Mouse (Mus musculus) lung, embryonic 16.5 days (tissue): ENCODE measurements around the gene Srxn1. TPM values are rescaled to one million over a fixed set of nuclear protein-coding genes. Genes with fewer than 3 reads are reported as not detected.
A peak's percentile ranks its signal among the peaks of the same experiment; 100 is the strongest.

Experiments used
- ATAC-seq: fragments of 200-750 bp; cut with Nextera tagmentation; 2 replicates; pipeline ENCODE4 v1.8.0; 2017; ENCODE audit warnings: low read depth, mild to moderate bottlenecking, moderate library complexity
- H3K27ac ChIP-seq: fragments of 300-500 bp; sonication (generic); 2 replicates; pipeline ENCODE4 v1.5.1; 2014; ENCODE audit warnings: mild to moderate bottlenecking, control low read depth, low read length
- H3K27me3 ChIP-seq: fragments of 300-500 bp; sonication (generic); 2 replicates; pipeline ENCODE4 v1.6.1; 2014; ENCODE audit warnings: low read depth, low read length, mixed read lengths; ENCODE audit not compliant: control insufficient read depth, insufficient read depth
- H3K36me3 ChIP-seq: fragments of 300-500 bp; sonication (generic); 2 replicates; pipeline ENCODE4 v1.6.1; 2014; ENCODE audit warnings: low read length; ENCODE audit not compliant: control insufficient read depth, insufficient read depth
- H3K4me1 ChIP-seq: fragments of 300-500 bp; sonication (generic); replicated peaks from 2 replicates; pipeline ENCODE4 v1.6.1; 2014; ENCODE audit warnings: low read length, mixed read lengths; ENCODE audit not compliant: control insufficient read depth, insufficient read depth
- H3K4me2 ChIP-seq: fragments of 300-500 bp; sonication (generic); 2 replicates; pipeline ENCODE4 v1.6.1; 2014; ENCODE audit warnings: low read depth, low read length, control low read depth
- H3K4me3 ChIP-seq: fragments of 300-500 bp; sonication (generic); 2 replicates; pipeline ENCODE4 v1.5.1; 2014; ENCODE audit warnings: mild to moderate bottlenecking, low read length, control low read depth
- H3K9ac ChIP-seq: fragments of 300-500 bp; sonication (generic); 2 replicates; pipeline ENCODE4 v1.6.1; 2014; ENCODE audit warnings: low read length, control low read depth
- H3K9me3 ChIP-seq: fragments of 300-500 bp; sonication (generic); 2 replicates; pipeline ENCODE4 v1.6.1; 2016; ENCODE audit warnings: low read length; ENCODE audit not compliant: control insufficient read depth
- WGBS: fragments of 180-500 bp; shearing (Covaris S2); extraction: QIAGEN DNeasy Blood & Tissue Kit; methylation state at CpG from one replicate; pipeline ENCODE4 v1.1.7; 2014; 5-methylcytosine and 5-hydroxymethylcytosine counted together
- polyA plus RNA-seq: library from polyadenylated mRNA; unstranded; fragments of >200 nt; fragmentation: Nextera tagmentation; extraction: Ambion mirVana; gene quantifications from 2 replicates; pipeline ENCODE4 v1.2.1, GENCODE M21; 2015

Gene Srxn1
- polyA plus RNA-seq, 1 experiment from 2014 or later = 5.7 TPM

DNA sequence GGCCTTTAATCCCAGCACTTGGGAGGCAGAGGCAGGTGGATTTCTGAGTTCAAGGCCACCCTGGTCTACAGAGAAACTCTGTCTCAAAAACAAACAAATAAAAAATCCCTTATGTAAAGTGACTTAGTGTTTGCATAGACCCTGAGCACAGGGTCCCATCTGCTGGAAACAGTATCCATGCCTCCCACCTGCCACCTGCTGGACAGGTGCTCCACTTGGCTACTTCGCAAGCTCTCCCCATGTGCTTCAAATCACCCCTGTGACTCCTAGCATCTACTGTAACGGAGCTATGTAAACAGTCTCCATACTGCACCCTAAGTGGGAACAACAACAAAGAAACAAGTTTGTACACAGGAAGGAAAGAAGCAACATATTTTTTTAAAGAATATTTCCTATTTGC, 23.3 kb downstream of the Srxn1 start:
- H3K4me2 ChIP-seq = no peak overlapping the region
- H3K27me3 ChIP-seq = no peaks in the 10 kb centered on the region
- no peak for ATAC-seq
- no peak overlapping the region for H3K27ac ChIP-seq
- 43% methylated on average over 2 of the region's 2 CpGs for WGBS
- H3K36me3 ChIP-seq = no peaks in the 10 kb centered on the region
- no peaks in the 10 kb centered on the region for H3K9me3 ChIP-seq
- no peak overlapping the region for H3K4me3 ChIP-seq
- H3K4me1 ChIP-seq = no peaks in the 10 kb centered on the region; the same call in 1 of the 2 replicates
- H3K9ac ChIP-seq = no peak overlapping the region

DNA sequence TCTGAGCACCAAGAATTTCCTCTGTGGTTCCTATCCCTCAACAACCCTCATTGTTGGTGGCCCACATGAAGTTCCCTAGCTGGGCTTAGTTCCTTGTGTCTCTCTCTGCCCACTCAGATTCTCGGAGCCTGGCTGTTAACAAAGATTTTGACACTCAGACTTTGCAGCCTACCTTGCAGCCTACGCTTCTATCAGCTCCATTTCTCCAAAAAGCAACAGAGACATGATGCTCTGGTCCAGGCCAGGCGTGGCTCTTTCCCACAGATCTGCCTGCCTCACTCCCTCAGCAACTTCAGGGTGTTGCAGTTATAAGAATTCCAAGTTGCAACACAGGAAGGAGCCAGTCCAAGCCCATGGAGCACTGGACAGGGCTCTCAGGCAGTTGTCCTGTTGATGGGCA, 24.5 kb downstream of the Srxn1 start:
- Histone ChIP-seq H3K4me3 (no peak overlapping the region), H3K36me3 (no peaks in the 10 kb centered on the region), H3K27ac (no peak overlapping the region), H3K4me1 (no peaks in the 10 kb centered on the region; the same call in 1 of the 2 replicates), H3K9me3 (no peaks in the 10 kb centered on the region), H3K9ac (no peak overlapping the region), H3K27me3 (no peaks in the 10 kb centered on the region), H3K4me2 (no peak overlapping the region)
- WGBS = 69% methylated on average over 3 of the region's 3 CpGs
- ATAC-seq = no peak

DNA sequence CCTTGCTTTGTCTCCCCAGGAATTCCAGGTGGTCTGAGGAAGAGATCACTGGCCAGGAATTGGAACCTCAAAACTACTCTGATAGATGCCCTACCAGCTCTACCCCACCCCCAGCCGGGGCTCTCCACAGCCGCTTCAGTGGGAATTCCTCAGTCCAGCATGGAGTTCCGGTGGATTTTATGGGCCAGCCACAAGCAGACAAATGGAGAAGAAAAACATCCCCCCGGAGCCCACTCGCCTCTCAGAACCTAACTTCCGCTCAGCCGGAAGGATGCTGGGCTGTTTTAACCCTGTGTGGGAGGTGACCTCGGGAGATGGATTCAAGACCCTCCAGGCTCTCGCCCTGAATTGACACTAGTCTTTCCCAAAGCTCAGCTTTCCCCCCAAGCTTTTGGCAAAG, 26.7 kb downstream of the Srxn1 start:
- Histone ChIP-seq H3K27me3 (no peaks in the 10 kb centered on the region), H3K4me1 (no peaks in the 10 kb centered on the region; the same call in 1 of the 2 replicates), H3K9ac (no peak overlapping the region), H3K9me3 (no peaks in the 10 kb centered on the region), H3K27ac (no peak overlapping the region), H3K36me3 (no peaks in the 10 kb centered on the region), H3K4me2 (no peak overlapping the region), H3K4me3 (no peak overlapping the region)
- WGBS = 25% methylated on average over 9 of the region's 9 CpGs
- ATAC-seq = no peak

DNA sequence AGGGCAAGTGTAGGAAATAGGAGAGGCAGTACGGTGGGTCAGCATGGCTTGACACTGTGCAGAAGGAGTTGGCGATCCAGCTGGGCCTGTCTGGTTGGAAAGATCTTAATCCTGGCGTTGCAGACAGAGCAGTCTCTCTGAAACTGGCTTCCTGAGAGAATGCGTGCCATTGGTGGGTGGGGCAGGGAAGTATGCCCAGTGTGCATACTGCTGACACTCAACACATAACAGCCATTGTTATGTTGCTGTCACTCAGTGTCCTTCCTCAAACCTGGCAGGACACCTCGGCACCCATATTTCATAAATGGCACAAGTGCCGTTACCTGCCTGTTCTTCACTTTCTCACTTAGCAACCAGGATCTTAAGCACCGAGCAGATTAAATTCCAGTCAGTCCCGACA, 27.4 kb downstream of the Srxn1 start:
- Histone ChIP-seq H3K4me1 (no peaks in the 10 kb centered on the region; the same call in 1 of the 2 replicates), H3K4me2 (no peak overlapping the region), H3K9me3 (no peaks in the 10 kb centered on the region), H3K27me3 (no peaks in the 10 kb centered on the region), H3K4me3 (no peak overlapping the region), H3K27ac (no peak overlapping the region), H3K36me3 (no peaks in the 10 kb centered on the region), H3K9ac (no peak overlapping the region)
- 31% methylated on average over 8 of the region's 8 CpGs for WGBS
- ATAC-seq = peak; percentile 66

DNA sequence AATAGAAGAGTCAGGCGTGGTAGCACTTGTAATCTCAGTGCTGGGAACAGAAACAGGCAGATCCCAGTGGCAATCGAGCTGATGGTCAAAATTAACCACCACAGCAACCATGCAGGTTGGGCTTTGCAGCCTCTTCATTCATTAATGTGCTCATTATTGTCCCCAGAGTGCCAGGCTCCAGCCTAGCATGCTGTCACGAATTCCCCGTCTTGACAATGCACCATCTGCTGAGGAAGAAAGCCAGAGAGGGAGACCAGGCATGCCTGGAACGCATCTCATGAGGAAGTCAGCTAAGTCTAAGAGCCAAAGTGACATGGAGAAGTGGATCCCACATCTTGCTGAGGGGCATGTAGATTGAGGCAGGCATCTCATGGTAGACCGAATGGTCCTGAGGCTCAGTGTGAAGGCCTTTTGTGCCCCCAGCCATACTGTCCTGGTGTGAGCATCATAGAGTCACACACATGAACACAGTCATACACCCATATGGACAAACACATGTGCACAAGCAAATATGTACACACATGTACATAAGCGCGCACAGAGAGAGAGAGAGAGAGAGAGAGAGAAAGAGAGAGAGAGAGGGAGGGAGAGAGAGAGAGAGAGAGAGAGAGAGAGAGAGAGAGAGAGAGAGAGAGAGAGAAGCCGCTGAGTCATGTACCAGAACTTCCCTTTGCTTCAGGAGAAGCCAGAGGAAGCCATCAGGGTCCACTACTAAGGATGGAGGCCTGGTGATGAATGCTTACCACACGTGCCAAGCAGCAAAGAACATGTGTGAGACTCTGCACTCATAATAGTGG, 34.1 kb downstream of the Srxn1 start:
- peaks cover 21% of the 10 kb centered on the region for H3K27me3 ChIP-seq
- no peak overlapping the region for H3K4me2 ChIP-seq
- H3K9me3 ChIP-seq = no peaks in the 10 kb centered on the region
- H3K36me3 ChIP-seq = no peaks in the 10 kb centered on the region
- ATAC-seq = no peak
- peaks cover 18% of the 10 kb centered on the region for H3K4me1 ChIP-seq
- 69% methylated on average over 10 of the region's 10 CpGs for WGBS
- no peak overlapping the region for H3K27ac ChIP-seq
- no peak overlapping the region for H3K9ac ChIP-seq
- no peak overlapping the region for H3K4me3 ChIP-seq

DNA sequence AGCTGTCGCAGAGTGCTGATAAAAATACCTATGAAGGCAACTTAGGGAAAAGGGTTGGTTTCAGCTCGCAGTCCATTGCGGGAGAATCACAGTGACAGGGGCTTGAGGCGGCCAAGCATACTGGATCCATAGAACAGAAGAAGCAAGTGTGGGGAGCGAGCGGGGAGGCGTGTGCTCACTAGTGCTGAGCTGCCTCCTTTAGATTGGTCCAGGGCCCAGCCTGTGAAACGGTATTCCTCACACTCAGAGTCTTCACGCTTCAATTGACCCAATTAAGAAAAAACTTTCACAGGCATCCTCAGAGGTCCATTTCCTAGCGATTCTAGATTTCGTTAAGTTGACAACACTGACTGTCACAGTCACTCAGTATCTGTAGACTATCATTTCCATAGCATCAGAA, 35.6 kb downstream of the Srxn1 start:
- Histone ChIP-seq H3K4me1 (peaks cover 18% of the 10 kb centered on the region), H3K4me3 (no peak overlapping the region), H3K9me3 (no peaks in the 10 kb centered on the region), H3K9ac (no peak overlapping the region), H3K36me3 (no peaks in the 10 kb centered on the region), H3K4me2 (no peak overlapping the region), H3K27ac (no peak overlapping the region), H3K27me3 (peaks cover 33% of the 10 kb centered on the region)
- ATAC-seq = no peak
- WGBS = 56% methylated on average over 11 of the region's 11 CpGs

DNA sequence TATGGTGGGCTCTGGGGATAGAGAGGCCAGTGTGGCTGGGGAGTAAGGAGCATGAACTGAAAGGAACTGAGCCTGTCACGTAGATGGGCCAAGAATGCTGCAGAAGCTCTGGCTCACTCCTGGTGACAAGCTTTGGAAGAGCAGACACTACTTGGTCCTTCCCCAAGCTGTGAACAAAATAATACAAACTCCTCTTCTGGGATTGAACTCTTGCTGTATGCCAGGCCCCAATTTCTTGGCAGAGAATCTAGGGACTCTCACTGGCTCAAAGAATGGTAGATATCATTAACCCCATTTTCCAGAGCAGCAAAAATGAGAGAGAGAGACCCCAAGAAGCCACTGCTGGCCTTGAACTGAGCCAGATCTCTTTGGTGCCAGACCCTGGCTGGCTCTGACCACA, 36.2 kb downstream of the Srxn1 start:
- H3K4me2 ChIP-seq = peak overlapping the region; percentile 87
- H3K27me3 ChIP-seq = peaks cover 33% of the 10 kb centered on the region
- no peaks in the 10 kb centered on the region for H3K9me3 ChIP-seq
- 33% methylated on average over 1 of the region's 1 CpGs for WGBS
- H3K4me3 ChIP-seq = peak overlapping the region; percentile 58
- H3K36me3 ChIP-seq = no peaks in the 10 kb centered on the region
- peaks cover 18% of the 10 kb centered on the region for H3K4me1 ChIP-seq
- peak overlapping the region; percentile 42; the same call in 1 of the 2 replicates for H3K9ac ChIP-seq
- H3K27ac ChIP-seq = peak overlapping the region; percentile 63
- peak; percentile 28; the same call in 1 of the 2 replicates for ATAC-seq

DNA sequence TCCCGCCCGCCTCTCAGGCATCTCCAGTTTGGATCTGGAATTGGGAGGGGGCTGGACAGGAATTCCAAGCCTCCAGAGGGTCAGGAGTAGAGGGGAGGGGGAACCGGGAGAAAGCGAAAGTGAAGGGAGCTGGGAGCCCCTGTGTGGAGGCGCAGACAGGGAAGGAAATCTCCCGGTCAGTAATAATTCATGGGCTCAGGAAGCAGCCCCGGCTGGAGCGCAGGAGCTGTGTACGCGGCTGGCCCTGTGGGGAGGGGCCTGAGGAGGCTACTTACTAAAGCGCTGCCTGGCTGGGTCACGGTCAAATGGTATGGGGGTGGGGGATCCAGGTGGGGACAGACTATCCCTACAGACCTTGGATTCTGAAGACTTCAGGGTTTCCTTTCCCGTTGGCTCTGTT, 36.7 kb downstream of the Srxn1 start:
- Histone ChIP-seq H3K4me2 (peak overlapping the region; percentile 87), H3K36me3 (no peaks in the 10 kb centered on the region), H3K9me3 (no peaks in the 10 kb centered on the region), H3K9ac (peak overlapping the region; percentile 42; the same call in 1 of the 2 replicates), H3K4me3 (peak overlapping the region; percentile 58), H3K4me1 (peaks cover 18% of the 10 kb centered on the region), H3K27ac (peak overlapping the region; percentile 63), H3K27me3 (peaks cover 33% of the 10 kb centered on the region)
- 1% methylated on average over 13 of the region's 13 CpGs for WGBS
- ATAC-seq = peak; percentile 86

DNA sequence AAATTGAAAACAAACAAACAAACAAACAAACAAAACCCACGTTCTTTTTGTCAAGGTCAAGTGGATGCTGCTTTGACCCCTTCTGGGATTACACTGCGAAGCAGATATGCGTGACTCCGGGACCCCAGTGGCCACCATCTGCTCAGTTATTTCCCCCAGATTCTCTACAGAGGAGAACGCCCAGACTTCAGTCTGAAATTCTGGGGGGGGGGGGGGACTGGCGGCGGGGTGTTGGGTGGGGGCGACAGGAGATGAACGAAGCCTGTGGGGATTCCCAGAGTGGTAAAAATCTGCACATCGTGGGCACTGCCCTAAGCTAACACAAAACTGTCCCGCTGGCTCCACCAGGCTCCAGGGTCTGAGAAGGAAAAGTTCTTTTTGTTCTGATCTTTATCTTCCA, 37.3 kb downstream of the Srxn1 start:
- H3K4me1 ChIP-seq = peaks cover 18% of the 10 kb centered on the region
- peak overlapping the region; percentile 58 for H3K4me3 ChIP-seq
- WGBS = 5% methylated on average over 11 of the region's 11 CpGs
- H3K9me3 ChIP-seq = no peaks in the 10 kb centered on the region
- H3K4me2 ChIP-seq = peak overlapping the region; percentile 87
- H3K36me3 ChIP-seq = no peaks in the 10 kb centered on the region
- H3K27ac ChIP-seq = no peak overlapping the region
- ATAC-seq = no peak
- H3K27me3 ChIP-seq = peaks cover 33% of the 10 kb centered on the region
- H3K9ac ChIP-seq = no peak overlapping the region
